ENCODE assay signal across 8 mouse cellular contexts in genomic region chr19:34877898-34878602, GRCm38 (mm10). TPM values are rescaled to one million over a fixed set of nuclear protein-coding genes. Genes with fewer than 3 reads are reported as not detected.
A peak's percentile ranks its signal among the peaks of the same experiment; 100 is the strongest.
DNase-seq lines count a peak whose midpoint lies in the region; ATAC-seq and TF ChIP-seq lines count a peak whose summit lies in the region.

No protein-coding gene starts in this region.

- peak; percentile 74 to 82 for DNase-seq in gastrocnemius, adult 8-10 months (ENCODE audit: low spot score in 2 of 2)
- DNase-seq in hindlimb bud, embryonic 11.5 days (ENCODE audit: extremely low spot score, low read depth, low spot score), result peak; percentile 88
- DNase-seq in left cerebral cortex, adult 8-10 months (ENCODE audit: low spot score in 2 of 2), result peak; percentile 75 to 90
- peak; percentile 83 for DNase-seq in right cerebral cortex, postnatal 25 days
- DNase-seq in urinary bladder, postnatal 4 days (ENCODE audit: low spot score in 2 of 2), result peak; percentile 83 to 84

- peaks cover 2% of the 10 kb centered on the region; the same call in 1 of the 2 replicates for H3K4me1 ChIP-seq in cortical plate, adult 2 months (ENCODE audit: control insufficient read depth, insufficient read depth, low read length)
- H3K4me1 ChIP-seq in megakaryocyte, embryonic 14.5 days, result peaks cover 34% of the 10 kb centered on the region

- H3K4me3 ChIP-seq in cortical plate, adult 2 months (ENCODE audit: insufficient read depth, low read length), result peak overlapping the region; percentile 50
- H3K4me3 ChIP-seq in megakaryocyte, embryonic 14.5 days (replicated peaks), result peak overlapping the region; percentile 97

- ATAC-seq in activated CD4-positive, CD25-positive, alpha-beta regulatory T cell, adult 4 months, result peak; percentile 94

- no peak for TF ChIP-seq CTCF in cortical plate, adult 2 months (IDR thresholded peaks at IDR 0.05; ENCODE audit: extremely low read depth, insufficient read depth, low read length)

- H3K27me3 ChIP-seq in megakaryocyte, embryonic 14.5 days (replicated peaks), result no peaks in the 10 kb centered on the region

- peaks cover 4% of the 10 kb centered on the region for H3K36me3 ChIP-seq in megakaryocyte, embryonic 14.5 days (replicated peaks; ENCODE audit: low read length)

- H3K27ac ChIP-seq in cortical plate, adult 2 months (ENCODE audit: insufficient read depth, low read length), result peak overlapping the region; percentile 98

- H3K9me3 ChIP-seq in megakaryocyte, embryonic 14.5 days, result no peaks in the 10 kb centered on the region

- peak; percentile 84 for TF ChIP-seq POLR2A in cortical plate, adult 2 months (IDR thresholded peaks at IDR 0.05; ENCODE audit: extremely low read depth, insufficient read depth, low read length)

RNA-seq across cellular contexts. Expression of gene Pank1, which starts 1.2 kb away (rescaled TPM):
- 1 to 10 TPM in 1 of 2 experiments, under 1 TPM in 1; 0.53 to 1.1 TPM for polyA plus RNA-seq in activated CD4-positive, CD25-positive, alpha-beta regulatory T cell, adult 4 months (2017; shearing (Covaris generic))
- 6.8 and 7.0 TPM in 2 replicates for polyA plus RNA-seq in cortical plate, adult 2 months (2012; rRNA removed)
- total RNA-seq in gastrocnemius, adult 8-10 months (2022), result 10 to 100 TPM in 2 of 4 experiments, 1 to 10 TPM in 2; 8.6 to 13.8 (median 10.0) TPM
- total RNA-seq in left cerebral cortex, adult 8-10 months (2022), result 10 to 100 TPM; 19.4 to 21.2 (median 20.4) TPM
- polyA plus RNA-seq in megakaryocyte, embryonic 14.5 days (2012; ENCODE audit: insufficient read depth, low replicate concordance), result 0.79 and 1.5 TPM in 2 replicates

RNA-seq across cellular contexts. Expression of gene Kif20b, which starts 44.1 kb away (rescaled TPM):
- 10 to 100 TPM; 34.3 to 36.9 TPM for polyA plus RNA-seq in activated CD4-positive, CD25-positive, alpha-beta regulatory T cell, adult 4 months (2017; shearing (Covaris generic))
- 0.74 and 0.77 TPM in 2 replicates for polyA plus RNA-seq in cortical plate, adult 2 months (2012; rRNA removed)
- under 1 TPM; 0.05 to 0.91 (median 0.22) TPM for total RNA-seq in gastrocnemius, adult 8-10 months (2022)
- 1 to 10 TPM in 2 of 4 experiments, under 1 TPM in 2; 0.56 to 1.2 (median 1.0) TPM for total RNA-seq in left cerebral cortex, adult 8-10 months (2022)
- polyA plus RNA-seq in megakaryocyte, embryonic 14.5 days (2012; ENCODE audit: insufficient read depth, low replicate concordance), result 0.68 and 1.2 TPM in 2 replicates

Comparison
In these comparisons a context has a peak if more than half of its experiments do, and no peak if none do; other contexts are left out.
1. Peak in every context shown above with its lines: DNase-seq, ATAC-seq, H3K4me3 ChIP-seq and H3K27ac ChIP-seq.
2. RNA of gene Kif20b, which starts 44.1 kb away (polyA plus RNA-seq): 34.3 to 36.9 TPM in activated CD4-positive, CD25-positive, alpha-beta regulatory T cell, adult 4 months; 0.74 to 0.77 TPM in cortical plate, adult 2 months and 0.68 to 1.2 TPM in megakaryocyte, embryonic 14.5 days; every median in the first group is over 10 times any median in the second.